Mouse (Mus musculus) ES-E14 (cell line): Measurements from ENCODE around the gene Ccl6.

Source experiments
- CHD2 ChIP-seq: IDR thresholded peaks from 2 replicates; pipeline ENCODE4 v1.6.1; 2014; ENCODE audit warnings: mild to moderate bottlenecking, low read depth, low read length, inconsistent platforms
- HCFC1 ChIP-seq: IDR thresholded peaks from 2 replicates; pipeline ENCODE4 v1.6.1; 2012; ENCODE audit warnings: low read length, inconsistent platforms, borderline replicate concordance; ENCODE audit not compliant: insufficient read depth

GRCm38 (mm10) chr11:83597796-83598195 lies 4.9 kb upstream of the Ccl6 start:
- no peak for TF ChIP-seq CHD2
- no peak for TF ChIP-seq HCFC1
